Mouse (Mus musculus): Measurements from ENCODE around the gene Necab3. TPM values are rescaled to one million over a fixed set of nuclear protein-coding genes. Genes with fewer than 3 reads are reported as not detected.

Gene Necab3
- total RNA-seq, 2 experiments from 2014 or later: 0.09 to 3.1 TPM

- no peak for ATAC-seq (replicated peaks; ENCODE audit: low FRiP score, low TSS enrichment, poor library complexity, severe bottlenecking)
Observed at GRCm38 (mm10) chr2:154576876-154577743, 18.4 kb upstream of the Necab3 start.

- ATAC-seq (replicated peaks; ENCODE audit: low FRiP score, low TSS enrichment, poor library complexity, severe bottlenecking): no peak
Observed at GRCm38 (mm10) chr2:154574271-154574670, 15.6 kb upstream of the Necab3 start.

- ATAC-seq (replicated peaks; ENCODE audit: low FRiP score, low TSS enrichment, poor library complexity, severe bottlenecking): no peak
Observed at GRCm38 (mm10) chr2:154572996-154573395, 14.3 kb upstream of the Necab3 start.

- ATAC-seq (replicated peaks; ENCODE audit: low FRiP score, low TSS enrichment, poor library complexity, severe bottlenecking): no peak
Observed at GRCm38 (mm10) chr2:154571976-154572375, 13.3 kb upstream of the Necab3 start.

GRCm38 (mm10) chr2:154571266-154571665 is 12.6 kb upstream of the Necab3 start:
- ATAC-seq (replicated peaks; ENCODE audit: low FRiP score, low TSS enrichment, poor library complexity, severe bottlenecking): no peak

- ATAC-seq (replicated peaks; ENCODE audit: low FRiP score, low TSS enrichment, poor library complexity, severe bottlenecking): no peak
Observed at GRCm38 (mm10) chr2:154570666-154571065, 12.0 kb upstream of the Necab3 start.

- ATAC-seq (replicated peaks; ENCODE audit: low FRiP score, low TSS enrichment, poor library complexity, severe bottlenecking): peak; percentile 85
Observed at GRCm38 (mm10) chr2:154569836-154570286, 11.2 kb upstream of the Necab3 start, which contains the start of gene E2f1. TSS of gene E2f1 (minus strand) at chr2:154569892.

GRCm38 (mm10) chr2:154569071-154569748 is 10.5 kb upstream of the Necab3 start:
- peak; percentile 57 for ATAC-seq (replicated peaks; ENCODE audit: low FRiP score, low TSS enrichment, poor library complexity, severe bottlenecking)

GRCm38 (mm10) chr2:154568329-154569070 is 9.8 kb upstream of the Necab3 start:
- ATAC-seq (replicated peaks; ENCODE audit: low FRiP score, low TSS enrichment, poor library complexity, severe bottlenecking): peak; percentile 45

GRCm38 (mm10) chr2:154567766-154568165 is 9.1 kb upstream of the Necab3 start:
- ATAC-seq (replicated peaks; ENCODE audit: low FRiP score, low TSS enrichment, poor library complexity, severe bottlenecking): no peak

- no peak for ATAC-seq (replicated peaks; ENCODE audit: low FRiP score, low TSS enrichment, poor library complexity, severe bottlenecking)
Observed at GRCm38 (mm10) chr2:154566641-154567040, 8.0 kb upstream of the Necab3 start.

GRCm38 (mm10) chr2:154565562-154565961 is 6.9 kb upstream of the Necab3 start:
- ATAC-seq (replicated peaks; ENCODE audit: low FRiP score, low TSS enrichment, poor library complexity, severe bottlenecking): no peak

- no peak for ATAC-seq (replicated peaks; ENCODE audit: low FRiP score, low TSS enrichment, poor library complexity, severe bottlenecking)
Observed at GRCm38 (mm10) chr2:154563612-154564170, 5.0 kb upstream of the Necab3 start.

GRCm38 (mm10) chr2:154557184-154557832 is 1.4 kb downstream of the Necab3 start:
- no peak for ATAC-seq (replicated peaks; ENCODE audit: low FRiP score, low TSS enrichment, poor library complexity, severe bottlenecking)

GRCm38 (mm10) chr2:154555235-154555634 is 3.5 kb downstream of the Necab3 start:
- ATAC-seq (replicated peaks; ENCODE audit: low FRiP score, low TSS enrichment, poor library complexity, severe bottlenecking): no peak

- ATAC-seq (replicated peaks; ENCODE audit: low FRiP score, low TSS enrichment, poor library complexity, severe bottlenecking): peak; percentile 77
Observed at GRCm38 (mm10) chr2:154552424-154552907, 6.2 kb downstream of the Necab3 start.

GRCm38 (mm10) chr2:154551927-154552326 is 6.8 kb downstream of the Necab3 start:
- ATAC-seq (replicated peaks; ENCODE audit: low FRiP score, low TSS enrichment, poor library complexity, severe bottlenecking): peak; percentile 25

- ATAC-seq (replicated peaks; ENCODE audit: low FRiP score, low TSS enrichment, poor library complexity, severe bottlenecking): no peak
Observed at GRCm38 (mm10) chr2:154551476-154551875, 7.2 kb downstream of the Necab3 start, which contains the start of gene Actl10. TSS of gene Actl10 (plus strand) at chr2:154551776.

- ATAC-seq (replicated peaks; ENCODE audit: low FRiP score, low TSS enrichment, poor library complexity, severe bottlenecking): no peak
Observed at GRCm38 (mm10) chr2:154550937-154551336, 7.8 kb downstream of the Necab3 start.
